Mouse (Mus musculus): ENCODE data around the gene Nusap1. TPM values are rescaled to one million over a fixed set of nuclear protein-coding genes. Genes with fewer than 3 reads are reported as not detected.
"Not testable (repeated sequence)": the region's sequence is repeated elsewhere in the genome, so short reads cannot be mapped to it uniquely, and the experiment has no call there.

The Nusap1 gene
- polyA plus RNA-seq, 1 experiment: 6.5 TPM

- peak within 1 kb of the TSS; percentile 67 for H3K4me3 ChIP-seq (ENCODE audit: insufficient read depth, poor library complexity, severe bottlenecking)
- peaks cover 26% of the 10 kb centered on the region for H3K36me3 ChIP-seq (ENCODE audit: control insufficient read depth, insufficient read depth)
- peaks cover 40% of the 10 kb centered on the region for H3K79me2 ChIP-seq (ENCODE audit: control insufficient read depth, insufficient read depth)
- peak within 1 kb of the TSS; percentile 99 for H3ac ChIP-seq (ENCODE audit: control insufficient read depth, insufficient read length, low read depth)
- TF ChIP-seq CEBPB (IDR thresholded peaks at IDR 0.05; ENCODE audit: low read depth) (no peak), MYOG (IDR thresholded peaks at IDR 0.05; ENCODE audit: control insufficient read depth, extremely low read depth, insufficient read length) (no peak)
- H3K79me3 ChIP-seq (ENCODE audit: low read depth): peaks cover 17% of the 10 kb centered on the region
- no peaks in the 10 kb centered on the region for H3K27me3 ChIP-seq (ENCODE audit: control insufficient read depth, insufficient read depth, insufficient read length)
Observed at GRCm38 (mm10) chr2:119662220-119663182, 44.4 kb downstream of the Nusap1 start, which contains the start of gene Ndufaf1. Gene Ndufaf1, minus strand, starts transcription at chr2:119662827.

GRCm38 (mm10) chr2:119665744-119666143, 47.6 kb downstream of the Nusap1 start:
- H3K4me3 ChIP-seq (ENCODE audit: insufficient read depth, poor library complexity, severe bottlenecking); H3K36me3 ChIP-seq (ENCODE audit: control insufficient read depth, insufficient read depth); H3K27me3 ChIP-seq (ENCODE audit: control insufficient read depth, insufficient read depth, insufficient read length); H3ac ChIP-seq (ENCODE audit: control insufficient read depth, insufficient read length, low read depth): not testable (repeated sequence)
- Histone ChIP-seq H3K79me2 (ENCODE audit: control insufficient read depth, insufficient read depth) (peaks cover 19% of the 10 kb centered on the region), H3K79me3 (ENCODE audit: low read depth) (peaks cover 14% of the 10 kb centered on the region)

GRCm38 (mm10) chr2:119669010-119669409, 50.9 kb downstream of the Nusap1 start:
- Histone ChIP-seq H3K36me3 (ENCODE audit: control insufficient read depth, insufficient read depth) (no peaks in the 10 kb centered on the region), H3ac (ENCODE audit: control insufficient read depth, insufficient read length, low read depth) (no peak overlapping the region), H3K79me2 (ENCODE audit: control insufficient read depth, insufficient read depth) (no peaks in the 10 kb centered on the region), H3K79me3 (ENCODE audit: low read depth) (no peaks in the 10 kb centered on the region), H3K4me3 (ENCODE audit: insufficient read depth, poor library complexity, severe bottlenecking) (no peak overlapping the region), H3K27me3 (ENCODE audit: control insufficient read depth, insufficient read depth, insufficient read length) (no peaks in the 10 kb centered on the region)
- no peak for TF ChIP-seq MYOG (IDR thresholded peaks at IDR 0.05; ENCODE audit: control insufficient read depth, extremely low read depth, insufficient read length)
- TF ChIP-seq FOSL1 (IDR thresholded peaks at IDR 0.05; ENCODE audit: insufficient read depth, low read length, poor library complexity, severe bottlenecking): no peak
- TF ChIP-seq MYOD1 (IDR thresholded peaks at IDR 0.05; ENCODE audit: control insufficient read depth, insufficient read length, low read depth): no peak
- no peak for TF ChIP-seq MAX (IDR thresholded peaks at IDR 0.05)
- no peak for TF ChIP-seq CEBPB (IDR thresholded peaks at IDR 0.05; ENCODE audit: low read depth)
- no peak for TF ChIP-seq CTCF (IDR thresholded peaks at IDR 0.05; ENCODE audit: control insufficient read depth, insufficient read depth, insufficient read length)
- no peak for TF ChIP-seq USF1 (IDR thresholded peaks at IDR 0.05; ENCODE audit: low read depth)

- TF ChIP-seq CEBPB (IDR thresholded peaks at IDR 0.05; ENCODE audit: low read depth): no peak
- TF ChIP-seq USF1 (IDR thresholded peaks at IDR 0.05; ENCODE audit: low read depth): no peak
- Histone ChIP-seq H3K4me3 (ENCODE audit: insufficient read depth, poor library complexity, severe bottlenecking) (peak within 1 kb of the TSS; percentile 92), H3K79me3 (ENCODE audit: low read depth) (peaks cover 44% of the 10 kb centered on the region), H3ac (ENCODE audit: control insufficient read depth, insufficient read length, low read depth) (peak within 1 kb of the TSS; percentile 97), H3K36me3 (ENCODE audit: control insufficient read depth, insufficient read depth) (peaks cover 10% of the 10 kb centered on the region), H3K79me2 (ENCODE audit: control insufficient read depth, insufficient read depth) (peaks cover 47% of the 10 kb centered on the region), H3K27me3 (ENCODE audit: control insufficient read depth, insufficient read depth, insufficient read length) (no peaks in the 10 kb centered on the region)
Observed at GRCm38 (mm10) chr2:119674525-119675214, 56.6 kb downstream of the Nusap1 start, which contains the start of gene Rtf1. Gene Rtf1, plus strand, starts transcription at chr2:119675068.

- TF ChIP-seq MYOD1 (IDR thresholded peaks at IDR 0.05; ENCODE audit: control insufficient read depth, insufficient read length, low read depth) (no peak), USF1 (IDR thresholded peaks at IDR 0.05; ENCODE audit: low read depth) (no peak), CEBPB (IDR thresholded peaks at IDR 0.05; ENCODE audit: low read depth) (no peak), CTCF (IDR thresholded peaks at IDR 0.05; ENCODE audit: control insufficient read depth, insufficient read depth, insufficient read length) (no peak), MYOG (IDR thresholded peaks at IDR 0.05; ENCODE audit: control insufficient read depth, extremely low read depth, insufficient read length) (no peak), FOSL1 (IDR thresholded peaks at IDR 0.05; ENCODE audit: insufficient read depth, low read length, poor library complexity, severe bottlenecking) (no peak), MAX (IDR thresholded peaks at IDR 0.05) (no peak)
Observed at GRCm38 (mm10) chr2:119675215-119675784, 57.2 kb downstream of the Nusap1 start.

GRCm38 (mm10) chr2:119675831-119676230, 57.7 kb downstream of the Nusap1 start:
- Histone ChIP-seq H3K4me3 (ENCODE audit: insufficient read depth, poor library complexity, severe bottlenecking) (peak overlapping the region; percentile 92), H3K79me2 (ENCODE audit: control insufficient read depth, insufficient read depth) (peaks cover 58% of the 10 kb centered on the region), H3K79me3 (ENCODE audit: low read depth) (peaks cover 55% of the 10 kb centered on the region), H3ac (ENCODE audit: control insufficient read depth, insufficient read length, low read depth) (peak overlapping the region; percentile 27), H3K27me3 (ENCODE audit: control insufficient read depth, insufficient read depth, insufficient read length) (no peaks in the 10 kb centered on the region), H3K36me3 (ENCODE audit: control insufficient read depth, insufficient read depth) (peaks cover 13% of the 10 kb centered on the region)
- TF ChIP-seq MYOG (IDR thresholded peaks at IDR 0.05; ENCODE audit: control insufficient read depth, extremely low read depth, insufficient read length): no peak

More at GRCm38 (mm10) chr2:119675215-119675784, 57.2 kb downstream of the Nusap1 start:
- H3K4me3 ChIP-seq (ENCODE audit: insufficient read depth, poor library complexity, severe bottlenecking): peak overlapping the region; percentile 92
- H3K27me3 ChIP-seq (ENCODE audit: control insufficient read depth, insufficient read depth, insufficient read length): no peaks in the 10 kb centered on the region
- peaks cover 13% of the 10 kb centered on the region for H3K36me3 ChIP-seq (ENCODE audit: control insufficient read depth, insufficient read depth)
- H3K79me3 ChIP-seq (ENCODE audit: low read depth): peaks cover 50% of the 10 kb centered on the region
- peaks cover 53% of the 10 kb centered on the region for H3K79me2 ChIP-seq (ENCODE audit: control insufficient read depth, insufficient read depth)
- H3ac ChIP-seq (ENCODE audit: control insufficient read depth, insufficient read length, low read depth): peak overlapping the region; percentile 97
